Mouse (Mus musculus) left cerebral cortex, adult 2 months (tissue): ENCODE measurements around the gene Dnajc15. TPM values are rescaled to one million over a fixed set of nuclear protein-coding genes. Genes with fewer than 3 reads are reported as not detected.

Source experiments
- DNase-seq, 2 experiments: peaks; one replicate each; pipeline ENCODE4 v3.0.0; 2021 to 2022; ENCODE audit warnings: low spot score in 2 of 2, mixed read lengths in 1 of 2; ENCODE audit errors: extremely low spot score in 1 of 2
- H3K27ac ChIP-seq: fragments of 200-600 bp; 2 replicates; pipeline ENCODE4 v1.8.1; 2022
- H3K4me3 ChIP-seq: fragments of 200-600 bp; 2 replicates; pipeline ENCODE4 v1.8.1; 2022
- CTCF ChIP-seq: fragments of 200-600 bp; IDR thresholded peaks from 2 replicates; pipeline ENCODE4 v1.8.1; 2022; ENCODE audit warnings: antibody characterized with exemption, mild to moderate bottlenecking, moderate library complexity
- intact Hi-C: fragments of 180-260 bp; cut with DNase I; formaldehyde crosslinking; loops from one replicate; pipeline ENCODE4 v1.15.1; 2025
- total RNA-seq, 2 experiments: library from RNA; stranded (reverse); gene quantifications; 2 replicates each; pipeline ENCODE4 v1.2.3; 2021

Gene Dnajc15
- total RNA-seq, 2 experiments from 2014 or later, result 66.7 to 72.8 TPM

DNA sequence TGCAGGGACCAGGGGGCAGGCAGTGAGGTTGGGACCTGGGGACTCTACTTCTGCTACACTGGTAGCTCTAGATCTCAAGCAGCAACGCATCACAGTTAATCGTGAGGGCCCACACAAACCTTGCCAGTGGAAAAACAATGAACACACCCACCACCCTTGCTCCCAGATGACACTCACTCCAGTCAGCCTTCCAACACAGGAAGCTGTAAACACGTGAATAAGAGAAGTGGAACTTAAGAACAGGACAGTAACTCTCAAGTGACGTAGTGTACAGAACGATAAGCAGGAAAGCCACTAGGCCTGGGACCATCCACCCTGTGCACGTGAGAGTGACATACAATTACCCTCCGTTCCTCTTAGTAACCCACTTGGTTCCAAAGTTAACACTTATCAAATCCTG is 25.1 kb downstream of the Dnajc15 start:
- DNase-seq, result no peak
- intact Hi-C loops, result no loop called here
- Histone ChIP-seq H3K27ac (no peak overlapping the region), H3K4me3 (no peak overlapping the region)
- TF ChIP-seq CTCF, result no peak

DNA sequence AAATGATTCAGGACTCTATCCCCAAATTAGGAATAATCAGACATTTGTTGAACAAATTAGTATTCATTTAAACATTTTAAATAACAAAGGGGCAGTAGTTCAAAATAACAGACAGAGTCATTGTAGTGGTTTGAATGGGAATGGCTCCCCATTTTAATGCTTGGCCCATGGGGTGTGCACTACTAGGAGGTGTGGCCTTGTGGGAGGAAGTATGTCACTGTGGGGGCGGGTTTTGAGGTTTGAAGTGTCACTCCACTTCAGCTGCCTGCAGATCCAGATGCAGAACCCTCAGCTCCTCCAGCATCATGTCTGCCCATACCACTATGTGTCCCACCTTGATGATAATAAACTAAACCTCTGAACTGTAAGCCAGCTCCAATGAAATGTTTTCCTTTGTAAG is 26.6 kb downstream of the Dnajc15 start:
- TF ChIP-seq CTCF, result no peak
- DNase-seq, result no peak
- Histone ChIP-seq H3K27ac (no peak overlapping the region), H3K4me3 (no peak overlapping the region)
- intact Hi-C loops, result no loop called here

DNA sequence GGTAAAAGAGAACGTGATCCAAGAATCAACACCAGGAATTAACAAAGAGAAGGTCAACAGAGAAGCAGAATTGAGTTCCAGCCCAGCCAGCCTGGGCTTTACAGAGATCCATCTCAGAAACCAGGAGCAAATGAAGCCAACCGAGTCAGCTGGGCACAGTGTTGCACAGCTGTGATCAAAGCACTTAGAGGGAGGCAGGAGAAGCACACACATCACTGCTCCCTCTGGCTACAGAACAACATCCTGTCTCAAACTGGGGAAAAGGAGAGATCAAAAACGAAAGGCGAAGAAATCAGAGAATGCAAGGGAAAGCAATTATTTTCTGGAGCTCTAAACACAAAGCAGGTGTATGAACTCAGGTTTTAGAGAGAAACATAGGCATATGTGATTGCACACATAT is 28.7 kb downstream of the Dnajc15 start:
- no peak; the same call in none of the 2 replicates for TF ChIP-seq CTCF
- no peak overlapping the region for H3K4me3 ChIP-seq

DNA sequence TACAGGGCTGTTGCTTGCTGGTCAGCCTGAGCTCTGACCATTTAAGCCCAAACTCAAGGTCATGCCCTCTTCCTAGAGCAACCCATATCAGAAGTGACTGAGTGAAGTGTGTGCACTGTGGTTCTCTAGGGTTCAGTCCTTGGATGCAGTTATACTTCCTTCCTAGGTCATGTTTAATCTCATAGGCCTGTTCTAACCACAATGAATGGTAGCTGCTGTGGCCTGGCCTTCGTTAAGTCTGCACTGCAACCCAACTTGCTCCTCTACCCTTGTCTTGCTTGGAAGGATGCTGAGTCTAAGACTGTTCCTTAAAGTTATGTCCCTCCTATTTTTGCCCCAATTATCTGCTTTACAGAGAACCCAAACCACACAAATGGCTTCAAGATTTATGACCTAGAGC is 29.4 kb downstream of the Dnajc15 start:
- DNase-seq, result no peak
- no peak overlapping the region for H3K27ac ChIP-seq
- intact Hi-C loops, result no loop called here
- TF ChIP-seq CTCF, result no peak
- no peak overlapping the region for H3K4me3 ChIP-seq

More for the DNA sequence above, 28.7 kb downstream of the Dnajc15 start:
- no peak overlapping the region for H3K27ac ChIP-seq
- DNase-seq, result no peak
- intact Hi-C loops, result no loop called here

DNA sequence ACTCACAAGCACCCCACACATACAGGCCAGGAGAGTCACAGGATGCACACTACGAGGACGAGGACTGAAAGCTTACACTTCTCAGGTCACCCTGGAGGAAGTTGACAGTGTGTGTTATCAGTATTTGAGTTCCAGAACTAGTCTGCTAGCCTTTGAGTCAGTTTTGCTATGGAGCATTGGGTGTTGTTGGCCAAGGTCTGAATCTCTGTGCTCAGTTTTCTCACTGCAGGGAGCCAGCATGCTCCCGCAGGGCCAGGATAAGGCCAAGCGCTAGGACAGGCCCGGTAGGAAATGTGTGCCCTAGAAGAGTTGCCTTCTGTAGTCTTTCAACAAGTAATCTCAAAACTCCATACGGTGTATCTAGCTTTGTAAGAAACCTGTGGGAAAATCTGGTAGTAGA is 34.4 kb downstream of the Dnajc15 start:
- TF ChIP-seq CTCF, result no peak
- intact Hi-C loops, result loop anchor here (5.0 kb wide), 1 partner anchor 698 kb away; no protein-coding TSS in a partner anchor
- no peak overlapping the region for H3K27ac ChIP-seq
- H3K4me3 ChIP-seq, result no peak overlapping the region
- DNase-seq, result no peak

DNA sequence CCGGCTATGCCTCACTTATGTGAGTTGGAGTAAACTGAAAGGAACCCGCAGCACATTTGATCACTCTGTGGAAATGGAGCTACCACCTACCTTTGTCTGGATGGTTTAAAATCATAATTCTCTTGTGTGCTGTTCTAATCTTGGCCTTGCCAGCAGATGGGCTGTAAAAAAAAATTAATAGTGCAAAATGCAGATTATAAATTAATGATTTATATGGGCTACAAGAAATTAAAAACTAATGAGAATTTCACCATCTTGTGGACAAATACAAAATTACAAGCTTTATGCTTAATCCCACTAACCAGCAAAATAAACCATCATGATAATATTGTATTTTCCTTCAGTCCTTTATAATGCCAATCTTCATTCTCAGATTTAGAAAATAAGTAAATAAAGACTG is 34.8 kb downstream of the Dnajc15 start:
- DNase-seq, result no peak
- Histone ChIP-seq H3K27ac (no peak overlapping the region), H3K4me3 (no peak overlapping the region)
- intact Hi-C loops, result loop anchor here (5.0 kb wide), 1 partner anchor 698 kb away; no protein-coding TSS in a partner anchor
- peak; percentile 53 for TF ChIP-seq CTCF

DNA sequence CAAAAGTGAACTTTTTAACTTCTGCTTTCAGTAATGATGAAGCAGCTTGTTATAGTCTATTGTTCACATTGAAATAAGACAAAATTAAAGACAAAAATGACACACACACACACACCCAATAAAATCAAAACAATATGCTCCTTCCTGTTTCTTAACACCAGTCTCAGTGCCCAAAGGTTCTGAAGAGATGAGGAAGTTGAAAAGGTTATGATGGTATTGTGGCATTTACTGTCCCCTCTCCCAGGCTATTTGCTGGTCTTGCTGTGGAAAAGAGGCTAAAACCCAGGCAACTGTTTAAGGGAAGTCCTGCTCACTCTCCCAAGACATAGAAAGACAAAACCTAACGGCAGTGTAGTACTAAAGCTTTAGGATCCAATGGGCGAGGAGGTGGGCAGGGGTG is 38.1 kb downstream of the Dnajc15 start:
- Histone ChIP-seq H3K4me3 (no peak overlapping the region), H3K27ac (no peak overlapping the region)
- intact Hi-C loops, result no loop called here
- TF ChIP-seq CTCF, result no peak
- no peak for DNase-seq

DNA sequence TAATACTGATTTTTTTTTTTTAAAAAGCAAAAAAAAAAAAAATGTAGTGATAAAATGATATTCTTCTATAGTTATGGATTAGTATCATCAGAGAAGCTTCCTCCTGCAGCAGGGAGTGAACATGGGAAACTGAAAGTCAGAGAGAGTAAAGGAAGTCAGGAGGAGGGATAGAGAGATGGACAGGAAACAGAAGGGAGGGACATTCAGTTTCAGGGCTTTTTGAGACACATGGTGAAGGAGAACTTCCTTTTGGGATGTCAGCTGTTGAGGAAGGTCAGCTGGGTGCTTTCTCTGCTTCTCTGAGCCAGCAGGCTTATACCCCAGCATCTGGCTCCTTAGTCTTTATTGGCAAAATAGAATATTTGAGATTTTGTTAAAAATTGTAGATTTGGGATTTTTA is 42.6 kb downstream of the Dnajc15 start:
- Histone ChIP-seq H3K4me3 (no peak overlapping the region), H3K27ac (no peak overlapping the region)
- TF ChIP-seq CTCF, result no peak
- intact Hi-C loops, result no loop called here
- no peak for DNase-seq

DNA sequence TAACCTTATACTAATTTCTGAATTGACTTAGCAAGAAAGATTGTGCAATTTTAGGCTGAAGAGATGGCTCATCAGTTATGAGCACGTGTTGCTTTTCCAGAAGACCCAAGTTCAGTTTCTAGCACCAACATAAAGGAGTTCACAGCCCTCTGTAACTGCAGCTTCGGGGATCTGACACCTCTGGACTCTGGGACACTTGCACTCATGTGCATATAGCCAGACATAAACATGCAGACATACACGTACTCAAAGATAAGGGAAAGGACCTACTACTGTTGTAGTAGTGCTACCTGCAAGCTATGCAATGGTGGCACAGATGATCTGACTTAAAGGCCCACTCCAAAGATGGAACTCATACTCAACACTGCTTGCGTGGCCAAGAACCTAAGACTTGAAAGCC is 43.0 kb downstream of the Dnajc15 start:
- no peak for TF ChIP-seq CTCF
- Histone ChIP-seq H3K27ac (no peak overlapping the region), H3K4me3 (no peak overlapping the region)
- no peak for DNase-seq
- intact Hi-C loops, result no loop called here

DNA sequence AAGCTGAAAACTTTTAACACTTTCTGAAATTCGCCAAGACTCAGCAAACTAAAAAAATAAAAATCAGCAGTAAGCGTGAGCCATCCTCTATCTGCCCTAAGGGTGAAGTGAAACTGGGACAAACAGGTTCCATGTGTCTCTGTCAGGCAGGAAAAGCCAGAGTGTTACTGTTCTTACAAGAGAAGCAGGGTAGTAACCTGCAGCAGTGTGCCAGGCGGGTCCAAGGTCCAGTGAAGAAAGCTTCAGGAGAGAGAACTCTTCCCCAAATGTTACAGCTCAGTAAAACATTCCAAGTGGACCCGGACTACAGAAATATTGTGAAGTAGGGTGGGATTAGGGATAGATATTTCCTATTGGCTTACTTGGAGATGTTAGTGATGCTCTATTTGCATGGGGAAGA is 45.3 kb downstream of the Dnajc15 start:
- TF ChIP-seq CTCF, result no peak
- DNase-seq, result no peak
- Histone ChIP-seq H3K4me3 (no peak overlapping the region), H3K27ac (no peak overlapping the region)
- intact Hi-C loops, result no loop called here

DNA sequence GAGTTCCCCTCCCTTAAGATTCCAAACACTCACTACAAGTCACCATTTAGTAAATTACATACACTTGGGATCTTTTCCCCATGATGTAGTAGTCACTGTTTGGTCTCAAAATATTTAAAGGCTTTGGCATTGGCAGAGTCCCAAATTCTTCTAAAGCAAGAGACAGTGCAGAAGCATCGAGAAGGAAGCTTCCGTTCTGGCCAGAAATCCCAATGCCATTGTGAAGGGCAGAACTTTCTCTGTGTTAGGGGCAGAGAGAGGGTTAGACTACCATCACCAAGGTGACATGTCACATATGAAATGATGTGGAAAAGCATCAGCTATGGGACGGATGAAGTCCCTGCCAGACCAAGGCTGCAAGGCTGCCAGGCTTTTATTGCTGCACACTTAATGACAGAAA is 49.0 kb downstream of the Dnajc15 start:
- intact Hi-C loops, result no loop called here
- Histone ChIP-seq H3K4me3 (no peak overlapping the region), H3K27ac (no peak overlapping the region)
- no peak for TF ChIP-seq CTCF
- no peak for DNase-seq

DNA sequence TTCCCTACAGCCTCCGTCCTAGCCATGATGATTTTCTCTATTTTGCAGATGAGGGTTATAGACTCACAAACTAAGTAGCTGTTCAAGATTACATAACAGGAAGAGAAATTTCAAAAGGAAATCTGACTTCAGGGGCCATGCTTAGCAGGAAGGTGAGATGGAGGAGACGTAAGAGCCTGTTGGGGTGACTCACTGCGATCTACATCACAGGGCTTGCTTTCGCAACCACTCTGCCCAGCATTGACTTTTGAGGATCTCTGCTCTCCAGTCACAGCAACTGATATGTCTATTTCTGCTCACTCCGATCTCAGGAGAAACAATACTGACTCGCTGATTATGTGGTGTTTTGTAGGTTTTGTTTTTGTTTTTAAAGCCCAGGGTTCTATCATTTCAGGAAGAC is 49.8 kb downstream of the Dnajc15 start:
- Histone ChIP-seq H3K27ac (no peak overlapping the region), H3K4me3 (no peak overlapping the region)
- no peak for TF ChIP-seq CTCF

DNA sequence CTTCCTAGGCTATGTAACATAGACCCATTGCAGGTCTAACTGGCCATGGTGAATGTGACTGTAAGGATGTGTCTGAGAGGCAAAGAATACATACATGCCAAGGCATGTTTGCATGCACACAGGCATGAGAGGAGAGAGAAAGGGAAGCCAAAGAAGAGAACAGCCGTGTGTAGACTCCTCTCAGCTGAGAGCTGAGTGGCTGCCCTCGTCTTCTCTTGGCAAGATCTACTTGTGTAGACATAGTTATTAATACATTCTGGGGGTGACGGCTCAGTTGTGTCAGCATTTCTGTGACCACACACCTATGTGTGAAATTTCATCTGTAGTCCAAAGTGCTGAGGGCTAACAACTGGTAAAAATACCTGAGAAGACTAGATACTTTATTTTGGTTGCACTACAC is 55.1 kb downstream of the Dnajc15 start:
- intact Hi-C loops, result no loop called here
- Histone ChIP-seq H3K27ac (no peak overlapping the region), H3K4me3 (no peak overlapping the region)
- no peak for TF ChIP-seq CTCF
- no peak for DNase-seq

More for the DNA sequence above, 49.8 kb downstream of the Dnajc15 start:
- no peak for DNase-seq
- intact Hi-C loops, result no loop called here

DNA sequence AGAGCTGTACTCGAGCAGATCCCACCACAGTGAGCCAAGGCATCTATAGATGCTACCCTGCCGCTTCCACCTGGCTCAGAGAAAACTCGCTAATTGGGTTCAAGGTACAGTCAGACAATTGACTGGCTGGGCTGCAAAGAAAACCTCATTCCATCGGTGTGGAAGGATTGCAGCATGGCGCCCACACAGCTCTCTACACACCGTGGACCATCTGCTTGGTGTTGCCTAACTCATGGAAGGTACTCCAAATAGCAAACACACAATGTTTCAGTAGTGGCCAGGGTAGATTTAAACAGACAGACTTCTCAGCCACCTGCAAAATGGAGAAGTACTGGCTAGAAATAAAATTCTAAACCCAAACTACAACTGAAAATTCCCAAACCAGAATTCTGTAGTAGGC is 57.4 kb downstream of the Dnajc15 start:
- no peak for TF ChIP-seq CTCF
- intact Hi-C loops, result no loop called here
- H3K27ac ChIP-seq, result no peak overlapping the region
- peak in 1 of 2 experiments; percentile 46 for DNase-seq
- no peak overlapping the region for H3K4me3 ChIP-seq
